Mouse (Mus musculus): ENCODE measurements around the gene Calr.

DNA sequence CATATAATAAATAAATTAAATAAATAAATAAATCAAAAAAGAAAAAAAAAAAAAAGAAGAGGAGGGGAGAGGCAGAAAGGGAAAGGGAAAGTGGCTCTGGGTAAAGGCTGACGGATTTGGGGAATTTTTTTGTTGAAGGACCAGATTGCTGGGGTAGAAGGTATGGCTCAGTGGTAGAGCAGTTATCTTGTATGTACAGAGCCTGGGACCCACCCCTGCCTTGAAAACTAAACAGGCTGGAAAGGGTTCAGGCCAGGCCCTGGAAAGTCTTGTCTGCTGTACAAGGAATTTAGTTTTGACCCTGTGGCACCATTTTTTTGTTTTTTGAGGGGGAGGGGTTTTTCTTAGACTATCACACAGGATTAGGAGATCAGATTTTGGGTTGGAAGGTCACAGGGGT is 32.2 kb upstream of the Calr start:
- TF ChIP-seq POLR2A (IDR thresholded peaks at IDR 0.05; ENCODE audit: insufficient read length, low read depth) = no peak
- TF ChIP-seq POLR2AphosphoS2 (IDR thresholded peaks at IDR 0.05; ENCODE audit: insufficient read length, low read depth) = no peak
- TF ChIP-seq SRF (IDR thresholded peaks at IDR 0.05; ENCODE audit: control insufficient read depth, insufficient read length, low read depth) = no peak
- TF ChIP-seq E2F4 (IDR thresholded peaks at IDR 0.05; ENCODE audit: insufficient read depth) = no peak
- TF ChIP-seq MYOD1 (IDR thresholded peaks at IDR 0.05; ENCODE audit: control insufficient read depth in 1 of 3, insufficient read length in 2 of 3, low read depth in 2 of 3) = no peak
- no peak for TF ChIP-seq REST (IDR thresholded peaks at IDR 0.05; ENCODE audit: insufficient read depth, insufficient read length)
- no peak for TF ChIP-seq CEBPB (IDR thresholded peaks at IDR 0.05; ENCODE audit: insufficient read depth, poor library complexity, severe bottlenecking)
- no peak for TF ChIP-seq MAX (IDR thresholded peaks at IDR 0.05; ENCODE audit: low read depth)
- no peak for TF ChIP-seq TCF12 (IDR thresholded peaks at IDR 0.05; ENCODE audit: insufficient read depth, poor library complexity, severe bottlenecking)
- no peak for TF ChIP-seq USF1 (IDR thresholded peaks at IDR 0.05; ENCODE audit: low read depth)
- no peak for TF ChIP-seq MYOG (IDR thresholded peaks at IDR 0.05; ENCODE audit: control insufficient read depth in 1 of 3, insufficient read depth in 1 of 3, insufficient read length in 2 of 3, low read depth in 2 of 3)
- no peak for TF ChIP-seq TCF3 (IDR thresholded peaks at IDR 0.05; ENCODE audit: insufficient read length, low read depth)
